Comparison of ENCODE assay signal across 15 mouse cellular contexts in the genomic region with DNA sequence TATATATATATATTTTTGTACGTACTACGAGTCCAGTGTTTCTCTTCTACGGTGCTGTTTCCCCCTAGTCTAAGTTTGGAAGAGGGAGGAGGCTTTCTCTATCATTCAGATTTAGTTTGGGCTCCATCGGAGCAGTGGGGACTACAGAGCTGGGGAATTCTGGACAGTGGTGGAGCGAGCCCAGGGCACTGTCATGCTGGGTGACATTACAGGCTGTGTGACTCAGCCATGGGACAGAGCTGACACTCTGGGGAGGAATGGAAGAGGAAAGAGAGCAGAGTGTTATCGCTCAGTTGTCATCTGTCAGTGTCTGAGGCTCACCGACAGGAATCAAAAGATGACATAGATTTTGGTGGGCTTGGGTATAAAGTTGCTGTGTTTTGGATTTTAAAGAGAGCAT.
DNase-seq lines count a peak whose midpoint lies in the region; ATAC-seq lines count a peak whose summit lies in the region.
"Had no signal": no experiment of that assay in that cellular context is flagged by ENCODE, and none has a peak within 500 bp of the region (broad histone marks: within the 10 kb centered on the region; RNA-seq: fewer than 3 reads in every experiment).

No protein-coding gene starts in this region.

- 93% methylated on average over 7 of the region's 7 CpGs for WGBS in limb, embryonic 11.5 days
- whole genome bisulfite sequencing in limb, embryonic 10.5 days, result 95% methylated on average over 7 of the region's 7 CpGs
- 30% methylated on average over 7 of the region's 7 CpGs for WGBS in forebrain, embryonic 16.5 days
- WGBS in midbrain, embryonic 11.5 days, result 72% methylated on average over 7 of the region's 7 CpGs

- DNase-seq in limb, embryonic 11.5 days (ENCODE audit: low spot score), result peak; percentile 15
- DNase-seq in limb, embryonic 10.5 days (ENCODE audit: low spot score), result no peak
- DNase-seq in midbrain, embryonic 11.5 days (ENCODE audit: low spot score, missing footprints), result peak; percentile 86
- no peak for DNase-seq in kidney, postnatal 14 days
- DNase-seq in thymus, postnatal 4 days, result no peak
- DNase-seq: gastrocnemius, postnatal 25 days; kidney, postnatal 25 days; thymus, postnatal 36 days had no signal

- no peaks in the 10 kb centered on the region for H3K9me3 ChIP-seq in limb, embryonic 11.5 days (ENCODE audit: control insufficient read depth, low read length)
- H3K9me3 ChIP-seq in limb, embryonic 10.5 days (replicated peaks), result no peaks in the 10 kb centered on the region
- H3K9me3 ChIP-seq in forebrain, embryonic 16.5 days (ENCODE audit: control insufficient read depth, low read length), result no peaks in the 10 kb centered on the region
- no peaks in the 10 kb centered on the region for H3K9me3 ChIP-seq in midbrain, embryonic 11.5 days (ENCODE audit: control insufficient read depth, low read length)
- H3K9me3 ChIP-seq: heart, embryonic 15.5 days; intestine, embryonic 15.5 days; limb, embryonic 15.5 days; lung, embryonic 15.5 days had no signal

- no peak overlapping the region for H3K27ac ChIP-seq in limb, embryonic 11.5 days (replicated peaks; ENCODE audit: low read depth, low read length)
- H3K27ac ChIP-seq in limb, embryonic 10.5 days, result no peak overlapping the region
- no peak overlapping the region for H3K27ac ChIP-seq in forebrain, embryonic 16.5 days (ENCODE audit: low read length)
- no peak overlapping the region for H3K27ac ChIP-seq in midbrain, embryonic 11.5 days (ENCODE audit: low read depth, low read length)
- H3K27ac ChIP-seq: heart, embryonic 15.5 days; intestine, embryonic 15.5 days; limb, embryonic 15.5 days; lung, embryonic 15.5 days had no signal

- no peak overlapping the region for H3K4me3 ChIP-seq in limb, embryonic 11.5 days (ENCODE audit: low read depth, low read length)
- H3K4me3 ChIP-seq in limb, embryonic 10.5 days, result no peak overlapping the region
- no peak overlapping the region for H3K4me3 ChIP-seq in forebrain, embryonic 16.5 days (replicated peaks; ENCODE audit: low read length)
- H3K4me3 ChIP-seq in midbrain, embryonic 11.5 days (ENCODE audit: low read depth, low read length), result no peak overlapping the region
- H3K4me3 ChIP-seq: heart, embryonic 15.5 days; intestine, embryonic 15.5 days; limb, embryonic 15.5 days; lung, embryonic 15.5 days had no signal

- no peaks in the 10 kb centered on the region for H3K27me3 ChIP-seq in limb, embryonic 11.5 days (ENCODE audit: control insufficient read depth, insufficient read depth, low read length)
- no peaks in the 10 kb centered on the region for H3K27me3 ChIP-seq in limb, embryonic 10.5 days (ENCODE audit: low read depth, poor library complexity, severe bottlenecking)
- no peaks in the 10 kb centered on the region for H3K27me3 ChIP-seq in forebrain, embryonic 16.5 days (replicated peaks; ENCODE audit: control insufficient read depth, insufficient read depth, low read length)
- no peaks in the 10 kb centered on the region for H3K27me3 ChIP-seq in midbrain, embryonic 11.5 days (ENCODE audit: control insufficient read depth, insufficient read depth, low read length)
- H3K27me3 ChIP-seq: heart, embryonic 15.5 days; intestine, embryonic 15.5 days; limb, embryonic 15.5 days; lung, embryonic 15.5 days had no signal

- H3K36me3 ChIP-seq in limb, embryonic 11.5 days (ENCODE audit: control insufficient read depth, insufficient read depth, low read length), result no peaks in the 10 kb centered on the region
- 0 out of 2 replicates have a peak, but pooled peaks cover 3% of the 10 kb centered on the region for H3K36me3 ChIP-seq in limb, embryonic 10.5 days
- H3K36me3 ChIP-seq in forebrain, embryonic 16.5 days (ENCODE audit: control insufficient read depth, insufficient read depth), result no peaks in the 10 kb centered on the region
- no peaks in the 10 kb centered on the region for H3K36me3 ChIP-seq in midbrain, embryonic 11.5 days (ENCODE audit: control insufficient read depth, insufficient read depth, low read length)
- H3K36me3 ChIP-seq: heart, embryonic 15.5 days; intestine, embryonic 15.5 days; limb, embryonic 15.5 days; lung, embryonic 15.5 days had no signal

- no peaks in the 10 kb centered on the region for H3K4me1 ChIP-seq in limb, embryonic 11.5 days (ENCODE audit: control insufficient read depth, insufficient read depth, low read length)
- peaks cover 8% of the 10 kb centered on the region for H3K4me1 ChIP-seq in limb, embryonic 10.5 days
- peaks cover 23% of the 10 kb centered on the region for H3K4me1 ChIP-seq in forebrain, embryonic 16.5 days (replicated peaks; ENCODE audit: control insufficient read depth, insufficient read depth, low read length)
- H3K4me1 ChIP-seq in midbrain, embryonic 11.5 days (ENCODE audit: control insufficient read depth, insufficient read depth, low read length), result peaks cover 40% of the 10 kb centered on the region
- H3K4me1 ChIP-seq: intestine, embryonic 15.5 days; lung, embryonic 15.5 days had no signal

- H3K4me2 ChIP-seq in limb, embryonic 11.5 days (ENCODE audit: low read depth, severe bottlenecking), result no peak overlapping the region
- peak overlapping the region; percentile 44; the same call in 1 of the 2 replicates for H3K4me2 ChIP-seq in forebrain, embryonic 16.5 days (ENCODE audit: low read length)
- H3K4me2 ChIP-seq in midbrain, embryonic 11.5 days, result no peak overlapping the region
- H3K4me2 ChIP-seq: heart, embryonic 15.5 days; intestine, embryonic 15.5 days; limb, embryonic 15.5 days; lung, embryonic 15.5 days had no signal

- H3K9ac ChIP-seq in limb, embryonic 11.5 days (ENCODE audit: low read length), result no peak overlapping the region
- no peak overlapping the region for H3K9ac ChIP-seq in forebrain, embryonic 16.5 days (replicated peaks; ENCODE audit: low read depth, low read length)
- peak overlapping the region; percentile 31; the same call in 1 of the 2 replicates for H3K9ac ChIP-seq in midbrain, embryonic 11.5 days (ENCODE audit: low read length)
- H3K9ac ChIP-seq: heart, embryonic 15.5 days; intestine, embryonic 15.5 days; limb, embryonic 15.5 days; lung, embryonic 15.5 days had no signal

- no peak for ATAC-seq in limb, embryonic 11.5 days (ENCODE audit: insufficient number of reproducible peaks, low FRiP score, low TSS enrichment, low read depth)
- 0 out of 2 replicates have a peak, but pooled peaks have one; percentile 16 for ATAC-seq in forebrain, embryonic 16.5 days
- ATAC-seq in midbrain, embryonic 11.5 days (ENCODE audit: low FRiP score), result no peak
- no peak for ATAC-seq in erythroblast, adult 5-6 weeks (replicated peaks; ENCODE audit: low FRiP score, poor library complexity, severe bottlenecking)
- ATAC-seq: activated CD4-positive, CD25-positive, alpha-beta regulatory T cell, adult 4 months; intestine, embryonic 15.5 days had no signal

Comparison
In these comparisons a context has a peak if more than half of its experiments do, and no peak if none do; other contexts are left out.
1. DNase-seq: peak in limb, embryonic 11.5 days (single experiment) and midbrain, embryonic 11.5 days (single experiment); none in limb, embryonic 10.5 days (single experiment), kidney, postnatal 14 days (single experiment) and thymus, postnatal 4 days (single experiment).